Mouse (Mus musculus) thymus, postnatal 36 days (tissue): ENCODE results near the gene C4b.
"Not testable (repeated sequence)": the region's sequence is repeated elsewhere in the genome, so short reads cannot be mapped to it uniquely, and the experiment has no call there.

Experiments used
- DNase-seq, 2 experiments: peaks; one replicate each; pipeline ENCODE4 v3.0.0; 2022; ENCODE audit warnings: mixed read lengths in 2 of 2

Gene C4b

DNA sequence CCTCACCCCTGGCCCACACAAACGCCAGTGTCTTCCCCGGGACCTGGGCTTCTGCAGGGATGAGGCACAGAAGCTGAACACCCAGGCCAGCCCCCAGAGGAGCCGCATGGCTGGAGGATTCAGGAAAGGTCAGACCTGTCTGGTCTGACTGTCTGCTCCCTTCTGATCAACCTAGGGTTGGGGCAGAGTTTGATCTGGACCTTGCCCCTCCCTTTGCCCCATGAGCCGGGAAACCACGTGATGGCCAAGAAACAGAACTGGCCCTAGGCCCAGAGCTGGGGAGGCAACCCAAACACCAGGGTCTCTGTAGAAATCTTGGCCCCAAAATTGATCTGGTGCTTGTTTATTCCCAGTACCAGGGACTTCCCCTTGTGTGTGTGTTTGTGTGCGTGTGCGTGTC lies at the start of gene C4b:
C4b (minus strand) TSS at position 164 of the 400 bp plus-strand sequence.
- no peak for DNase-seq

DNA sequence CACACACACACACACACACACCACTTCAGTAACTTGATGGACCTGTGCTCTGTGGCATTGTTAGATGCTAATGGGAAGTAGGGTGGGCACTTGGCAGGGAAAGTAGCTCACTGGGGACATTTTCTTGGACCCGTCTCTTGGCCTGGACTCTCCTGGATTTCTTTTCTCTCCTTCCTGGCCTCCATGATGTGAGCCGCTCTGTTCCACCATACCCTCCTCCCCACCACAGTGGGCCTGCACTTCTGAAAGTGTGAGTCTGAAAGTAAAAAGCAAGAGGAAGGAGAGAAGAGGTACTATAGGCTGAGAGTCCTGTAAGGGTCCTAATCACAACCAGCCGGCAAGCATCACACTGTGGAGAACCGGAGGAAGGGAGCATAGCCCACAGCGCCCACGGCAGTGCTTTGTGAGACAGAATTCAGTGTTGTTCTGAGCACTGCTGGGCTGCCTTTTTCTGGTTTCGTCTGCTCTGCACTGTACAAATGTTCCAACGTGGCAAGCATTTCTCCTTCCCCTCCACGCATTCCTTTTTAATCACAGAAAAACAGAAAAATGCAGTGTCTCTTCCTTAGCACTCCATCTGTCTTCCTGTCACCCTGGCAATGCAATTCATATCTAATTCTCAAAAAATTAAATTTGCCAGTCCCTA lies 34.1 kb upstream of the C4b start:
- no peak for DNase-seq

DNA sequence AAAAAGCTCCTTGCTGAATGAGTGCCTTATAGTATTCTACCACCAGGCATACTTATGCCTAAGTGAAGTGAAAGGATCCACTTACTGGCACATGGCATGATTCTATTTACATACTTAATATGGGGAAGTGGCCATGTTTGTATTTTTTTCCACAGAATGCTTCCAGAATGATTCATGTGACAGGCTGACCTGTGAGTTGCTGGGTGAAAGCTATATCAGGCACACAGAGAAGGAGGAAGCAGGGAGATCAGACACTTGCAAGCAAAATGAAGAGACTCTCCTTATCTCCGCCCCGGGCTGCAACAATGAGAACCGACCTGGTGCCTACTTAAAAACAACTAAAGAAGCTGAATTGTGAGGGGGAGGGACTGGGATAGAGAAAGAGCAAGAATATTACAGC lies 17.8 kb upstream of the C4b start:
- DNase-seq, result no peak

DNA sequence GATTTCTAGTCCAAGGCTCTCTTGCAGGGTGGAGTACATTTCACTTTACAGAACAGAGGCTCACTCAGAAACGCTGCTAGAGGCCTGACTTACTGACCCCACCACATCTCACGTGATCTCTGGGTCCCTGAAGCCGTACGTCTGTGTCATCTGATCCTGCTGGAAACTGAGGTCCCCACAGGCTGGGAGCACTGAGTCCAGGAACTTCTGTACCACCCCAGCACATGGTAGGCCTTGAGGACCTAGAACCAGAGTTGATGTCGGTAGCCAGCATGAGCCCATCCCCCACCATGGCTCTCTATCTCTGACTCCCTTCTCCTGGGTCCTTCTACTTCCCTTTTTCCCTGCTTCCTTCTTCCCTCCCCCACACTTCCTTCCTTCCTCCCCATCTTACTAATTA lies 2.8 kb upstream of the C4b start:
- DNase-seq, result no peak

DNA sequence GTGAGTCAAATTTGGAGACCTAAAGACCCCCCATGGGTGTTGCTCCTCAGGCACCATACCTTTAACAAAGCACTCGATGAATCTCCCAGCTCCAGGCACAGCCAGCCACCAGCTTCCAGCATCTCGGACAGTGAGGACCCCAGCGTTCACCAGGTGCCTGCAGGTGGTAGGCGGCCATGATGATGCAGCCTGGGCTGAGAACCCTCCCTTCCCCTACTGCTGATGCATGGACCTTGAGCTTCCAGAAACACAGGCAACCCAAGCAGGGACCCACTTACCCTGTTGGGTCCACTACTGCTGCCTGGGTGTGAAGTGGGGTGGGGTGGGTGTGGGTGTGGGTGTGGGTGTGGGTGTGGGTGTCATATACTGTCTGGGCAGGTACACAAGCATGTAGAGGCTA lies 1.5 kb upstream of the C4b start:
- not testable (repeated sequence) for DNase-seq

DNA sequence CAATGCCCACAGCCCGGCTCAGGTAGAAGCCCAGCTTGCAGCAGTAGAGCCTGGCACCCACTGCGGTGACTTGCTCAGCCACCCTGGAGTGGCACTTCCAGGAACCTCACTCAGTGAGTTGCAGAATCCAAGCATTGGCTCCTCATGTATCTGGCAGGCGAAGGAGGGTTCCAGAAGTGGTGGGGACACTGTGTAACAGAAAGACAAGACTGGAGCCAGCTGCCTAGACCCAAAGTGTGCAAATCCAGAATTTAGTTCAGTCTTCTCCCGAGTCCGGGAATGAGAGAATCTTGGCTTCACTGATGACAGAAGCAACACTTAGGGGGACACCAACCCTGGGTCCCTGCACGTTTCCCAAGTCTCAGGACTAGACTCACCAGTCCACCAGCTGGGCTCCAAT lies 929 bp upstream of the C4b start:
- DNase-seq, result not testable (repeated sequence)

DNA sequence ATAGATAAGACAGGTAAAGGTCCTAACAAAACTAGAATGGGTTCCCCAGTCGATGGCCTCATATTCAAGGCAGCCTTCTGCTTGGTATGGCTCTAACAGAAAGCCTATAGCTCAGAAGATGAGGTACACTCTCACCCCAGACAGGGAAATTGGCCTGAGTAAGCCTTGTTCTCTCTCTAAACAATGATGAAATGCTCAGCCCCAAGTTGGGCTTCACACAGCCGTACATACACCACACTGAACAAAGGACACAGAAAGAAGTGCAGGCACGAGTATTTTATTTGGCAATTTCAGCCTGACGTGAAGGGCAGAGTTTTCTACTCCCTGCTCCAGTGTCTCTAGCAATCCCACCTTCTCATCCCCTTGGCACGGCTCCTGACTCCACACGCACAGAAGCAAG lies 524 bp upstream of the C4b start:
- DNase-seq, result no peak

DNA sequence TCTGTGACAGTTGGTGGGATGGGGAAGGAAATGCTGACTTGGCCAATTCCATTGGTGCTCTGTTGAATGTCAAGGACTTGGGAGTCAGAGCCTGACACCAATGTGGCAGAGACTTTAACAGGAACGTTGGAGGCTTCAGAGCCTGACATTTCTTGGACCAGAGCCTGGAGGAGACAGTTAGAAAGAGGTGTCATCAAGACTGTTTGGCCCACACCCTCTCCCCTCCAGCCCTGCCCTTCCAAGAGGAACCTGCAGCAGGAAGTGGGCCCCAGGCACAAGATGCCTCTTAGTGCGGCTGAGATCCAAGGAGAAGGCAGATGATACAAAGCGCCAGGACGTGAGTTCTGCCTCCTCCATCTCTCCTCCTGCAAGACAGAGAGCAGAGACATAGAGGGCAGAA lies 3.4 kb downstream of the C4b start:
- DNase-seq, result no peak

DNA sequence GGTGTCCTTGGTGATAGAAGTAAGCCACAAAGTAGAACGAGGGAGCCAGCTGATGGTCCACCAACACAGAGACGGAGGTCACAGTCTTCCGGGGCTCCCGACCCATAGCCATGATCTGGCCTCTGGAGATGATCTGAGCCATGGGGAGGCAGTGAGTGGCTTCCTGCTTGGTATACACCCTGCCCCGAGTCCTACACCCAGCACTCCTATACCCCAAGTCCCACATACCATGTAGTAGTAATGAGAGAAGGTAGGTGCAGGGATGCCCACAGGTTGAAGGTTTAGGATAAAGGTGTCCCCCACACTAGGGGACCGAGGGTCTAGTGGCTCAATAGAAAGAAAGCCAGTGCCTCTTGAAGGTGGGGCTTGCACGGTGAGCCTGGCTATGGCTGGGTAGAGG lies 4.0 kb downstream of the C4b start:
- not testable (repeated sequence) for DNase-seq

DNA sequence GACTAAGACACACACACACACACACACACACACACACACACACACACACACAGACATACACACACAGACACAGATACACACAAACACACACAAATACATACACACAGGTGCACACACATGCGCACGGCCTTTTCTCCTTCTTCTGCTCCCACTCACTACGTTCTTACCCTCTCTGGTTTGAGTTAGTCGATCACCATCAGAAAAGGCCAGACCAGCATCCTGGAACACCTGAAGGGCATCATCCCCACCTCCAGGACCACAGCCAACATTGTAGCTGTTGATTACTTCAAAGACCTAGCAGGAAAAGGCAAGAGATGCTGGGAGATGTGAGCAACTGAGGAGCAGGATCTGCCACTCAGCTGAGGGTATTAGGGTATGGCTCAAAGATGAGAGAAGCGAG lies 6.2 kb downstream of the C4b start:
- DNase-seq, result not testable (repeated sequence)

DNA sequence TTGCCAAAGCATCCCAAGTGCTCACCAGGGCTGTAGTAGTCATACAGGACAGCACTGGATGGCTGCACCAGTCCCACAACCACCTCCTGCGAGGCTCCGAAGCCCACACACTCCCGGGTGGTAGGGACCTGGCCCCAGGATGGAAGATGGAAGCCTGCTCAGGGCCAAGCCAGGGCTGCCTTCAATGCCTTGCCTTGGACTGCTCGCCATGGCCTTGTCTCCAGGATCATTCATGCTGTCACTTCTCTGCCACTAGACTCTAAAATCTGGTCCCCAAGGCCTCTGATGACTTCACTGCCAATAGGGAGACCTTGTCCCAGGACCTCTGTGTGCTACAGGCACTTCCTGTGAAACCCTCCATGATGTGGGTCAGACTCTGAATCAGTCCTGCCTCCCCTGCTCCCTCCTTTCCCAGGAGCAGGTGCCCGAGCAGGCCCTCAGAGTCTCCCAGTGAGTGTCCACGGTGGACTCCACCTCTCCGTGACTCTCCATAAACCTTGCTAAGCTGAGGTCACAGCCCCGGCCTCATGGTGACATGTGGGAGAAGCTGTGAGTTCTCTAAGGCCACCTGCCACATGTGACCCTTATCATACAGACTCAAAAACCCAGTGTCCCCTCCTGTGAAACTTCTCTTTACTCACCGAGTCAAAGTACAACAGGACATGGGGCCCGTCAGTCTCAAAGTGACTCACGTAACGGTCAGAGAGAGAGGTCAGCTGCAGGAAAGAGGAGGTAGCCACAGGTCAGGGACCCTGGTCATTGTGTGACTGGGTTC lies 13.7 kb downstream of the C4b start:
- not testable (repeated sequence) for DNase-seq

DNA sequence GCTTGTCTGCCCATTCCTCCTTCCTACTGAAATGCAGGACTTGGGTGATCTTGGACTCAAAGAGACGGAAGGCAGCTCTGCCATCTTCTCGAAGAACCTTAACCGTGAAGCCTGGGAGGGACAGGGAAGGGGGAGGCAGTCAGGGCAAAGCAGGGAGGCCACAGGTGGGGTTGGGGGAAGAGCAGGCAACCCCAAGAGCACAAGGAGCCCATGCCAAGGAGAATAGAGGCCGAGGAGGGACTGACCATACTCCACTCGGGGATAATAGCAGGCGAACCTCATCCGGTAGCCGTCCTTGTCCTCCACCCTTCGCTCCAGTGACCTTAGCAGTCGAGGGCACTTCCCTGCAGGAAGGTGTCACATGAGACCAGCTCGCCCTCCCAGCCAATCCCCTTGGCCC lies 14.5 kb downstream of the C4b start:
- not testable (repeated sequence) for DNase-seq

DNA sequence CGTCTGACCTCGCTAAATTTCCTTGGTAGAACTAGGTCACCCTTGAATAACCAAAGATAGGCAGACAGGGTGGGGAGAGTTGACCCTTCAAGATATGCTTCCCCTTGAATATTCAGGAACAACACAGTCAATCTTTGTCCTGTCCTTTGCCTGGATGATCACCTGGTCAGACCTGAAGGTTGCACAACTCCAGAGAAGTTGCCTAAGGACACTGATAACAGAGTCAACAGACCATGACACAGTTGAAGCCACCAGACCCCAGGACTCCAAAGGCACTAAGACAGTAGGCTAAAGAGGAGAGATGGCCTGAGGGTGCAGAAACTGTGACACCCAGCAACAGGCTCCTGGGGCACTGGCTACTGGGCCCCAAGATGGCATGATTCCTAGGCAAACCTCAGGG lies 15.8 kb downstream of the C4b start:
- no peak for DNase-seq

DNA sequence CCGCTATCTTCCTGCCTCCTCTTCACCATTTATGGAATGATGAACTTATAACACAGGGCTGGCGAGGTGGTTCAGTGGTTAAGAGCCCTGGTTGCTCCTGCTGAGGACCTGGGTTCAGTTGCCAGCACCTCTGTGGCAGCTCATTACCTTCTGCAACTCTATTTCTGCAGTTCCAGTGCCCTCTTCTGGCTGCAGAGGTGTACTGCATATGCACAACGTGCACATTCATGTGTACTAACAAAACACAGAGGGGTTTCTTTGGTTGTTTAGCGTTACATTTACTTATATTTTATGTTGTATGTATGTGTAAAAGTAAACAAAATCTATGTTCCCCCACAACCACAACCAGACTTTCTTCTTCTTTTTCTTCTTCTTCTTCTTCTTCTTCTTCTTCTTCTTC lies 20.6 kb downstream of the C4b start:
- no peak for DNase-seq

DNA sequence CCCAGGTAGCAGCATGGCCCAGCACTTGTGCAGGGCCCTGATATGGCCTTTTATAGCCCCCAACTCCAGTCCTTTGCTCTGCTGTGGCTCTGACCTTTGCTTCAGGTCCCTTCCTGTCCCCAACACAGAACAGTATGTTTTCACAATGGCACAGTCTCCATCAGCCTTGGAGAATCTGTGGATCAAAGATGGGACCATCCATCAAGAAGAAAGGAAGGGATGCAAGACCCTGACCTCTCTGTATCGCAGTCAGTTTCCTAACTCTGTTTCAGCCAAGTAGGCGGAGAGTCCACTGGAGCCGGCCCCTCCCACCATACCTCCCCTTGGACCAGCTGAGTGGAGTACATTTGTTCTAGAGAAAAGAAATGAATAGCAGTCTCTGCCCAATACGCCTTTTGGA lies 21.4 kb downstream of the C4b start:
- DNase-seq, result not testable (repeated sequence)

DNA sequence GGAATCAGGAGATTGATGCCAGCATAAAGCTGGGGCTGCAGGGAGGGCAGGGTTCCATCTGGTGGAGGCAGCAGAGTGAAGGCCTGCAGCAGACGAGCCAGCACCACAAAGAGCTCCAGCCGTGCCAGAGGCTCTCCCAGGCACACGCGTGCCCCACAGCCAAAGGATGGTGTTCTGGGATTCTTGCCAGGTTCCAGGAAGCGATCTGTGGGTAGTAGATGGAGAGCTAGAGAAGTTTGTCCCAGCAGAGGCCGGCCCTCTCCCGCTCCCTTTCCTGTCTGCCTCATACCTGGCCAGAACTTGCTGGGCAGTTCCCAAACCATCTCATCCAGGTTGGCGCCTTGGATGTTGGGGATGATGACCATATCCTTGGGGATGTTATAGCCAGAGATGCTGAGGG lies 23.8 kb downstream of the C4b start:
- not testable (repeated sequence) for DNase-seq

DNA sequence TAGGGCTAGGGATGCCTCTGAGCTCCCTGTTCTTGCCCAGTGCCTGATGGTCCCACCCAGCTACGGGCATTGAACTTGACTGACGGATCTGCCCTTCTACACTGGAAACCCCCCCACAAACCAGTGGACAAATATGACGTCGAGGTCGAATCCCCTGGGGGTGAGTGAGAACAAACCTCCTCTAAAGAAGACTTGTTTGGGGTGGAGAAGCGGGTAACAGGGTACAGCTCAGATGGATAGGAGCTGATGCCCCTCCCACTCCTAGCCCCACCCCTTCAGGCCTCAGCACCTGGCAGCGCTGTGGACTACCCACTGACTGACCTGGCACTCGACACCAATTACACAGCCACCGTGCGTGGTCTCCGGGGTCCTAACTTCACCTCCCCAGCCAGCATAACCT lies 26.3 kb downstream of the C4b start:
- DNase-seq, result no peak

DNA sequence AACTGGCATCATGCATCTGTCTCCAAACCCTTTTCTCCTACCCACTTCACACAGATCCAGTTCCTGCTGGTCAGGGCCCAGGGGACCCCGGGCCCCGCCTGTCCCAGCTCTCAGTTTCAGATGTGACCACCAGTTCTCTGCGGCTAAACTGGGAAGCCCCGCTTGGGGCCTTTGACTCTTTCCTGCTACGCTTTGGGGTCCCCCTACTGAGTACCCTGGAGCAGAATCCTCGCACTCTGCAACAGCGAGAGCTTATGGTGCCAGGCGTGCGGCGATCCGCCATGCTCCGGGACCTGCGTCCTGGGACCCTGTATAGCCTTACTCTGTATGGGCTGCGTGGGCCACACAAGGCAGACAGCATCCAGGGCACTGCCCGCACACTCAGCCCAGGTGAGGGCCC lies 27.4 kb downstream of the C4b start:
- no peak for DNase-seq

DNA sequence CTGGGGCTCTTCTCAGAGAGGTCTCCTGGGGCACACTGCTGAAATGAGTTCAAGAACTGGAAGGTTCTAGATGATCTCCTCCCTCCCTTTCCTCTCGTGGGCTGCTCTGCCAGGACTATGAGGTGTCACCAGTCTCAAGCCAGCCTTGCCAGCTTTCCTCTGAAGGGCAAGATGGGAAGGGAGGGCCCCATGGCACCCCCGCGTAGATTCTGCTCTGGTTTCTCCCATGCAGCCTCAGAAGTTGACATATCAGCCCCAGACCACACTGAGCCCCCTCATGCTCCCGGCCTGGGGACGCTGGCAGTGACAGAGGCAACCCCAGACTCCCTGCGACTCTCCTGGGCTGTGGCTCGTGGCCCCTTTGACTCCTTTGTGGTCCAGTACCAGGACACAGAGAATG lies 28.2 kb downstream of the C4b start:
- not testable (repeated sequence) for DNase-seq

DNA sequence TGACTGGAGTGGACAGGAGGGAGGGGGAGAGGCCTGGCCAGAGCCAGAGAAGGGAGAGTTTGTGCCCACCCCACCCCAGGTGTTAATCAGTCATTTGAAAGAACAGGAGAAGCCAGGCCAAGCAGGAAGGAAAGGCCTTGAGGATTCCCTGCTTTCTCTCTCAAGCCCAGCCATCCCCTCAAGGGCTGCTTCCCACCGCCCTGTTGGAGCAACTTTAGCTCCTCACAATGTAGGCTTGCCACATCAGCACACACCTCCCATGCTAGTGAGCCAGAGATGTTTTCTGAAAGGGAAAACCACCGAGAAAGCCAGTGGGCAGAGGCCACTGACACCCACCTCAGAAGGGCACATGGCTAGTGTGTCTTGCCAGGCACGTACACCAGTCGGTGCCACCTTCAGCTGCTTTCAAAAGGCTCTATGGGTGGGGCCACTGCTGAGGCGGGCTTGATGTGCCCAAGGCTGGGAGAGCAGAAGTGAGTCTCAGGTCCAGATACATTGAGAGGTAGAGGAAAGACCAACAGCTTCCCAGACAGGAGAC lies 28.7 kb downstream of the C4b start:
- DNase-seq, result not testable (repeated sequence)

DNA sequence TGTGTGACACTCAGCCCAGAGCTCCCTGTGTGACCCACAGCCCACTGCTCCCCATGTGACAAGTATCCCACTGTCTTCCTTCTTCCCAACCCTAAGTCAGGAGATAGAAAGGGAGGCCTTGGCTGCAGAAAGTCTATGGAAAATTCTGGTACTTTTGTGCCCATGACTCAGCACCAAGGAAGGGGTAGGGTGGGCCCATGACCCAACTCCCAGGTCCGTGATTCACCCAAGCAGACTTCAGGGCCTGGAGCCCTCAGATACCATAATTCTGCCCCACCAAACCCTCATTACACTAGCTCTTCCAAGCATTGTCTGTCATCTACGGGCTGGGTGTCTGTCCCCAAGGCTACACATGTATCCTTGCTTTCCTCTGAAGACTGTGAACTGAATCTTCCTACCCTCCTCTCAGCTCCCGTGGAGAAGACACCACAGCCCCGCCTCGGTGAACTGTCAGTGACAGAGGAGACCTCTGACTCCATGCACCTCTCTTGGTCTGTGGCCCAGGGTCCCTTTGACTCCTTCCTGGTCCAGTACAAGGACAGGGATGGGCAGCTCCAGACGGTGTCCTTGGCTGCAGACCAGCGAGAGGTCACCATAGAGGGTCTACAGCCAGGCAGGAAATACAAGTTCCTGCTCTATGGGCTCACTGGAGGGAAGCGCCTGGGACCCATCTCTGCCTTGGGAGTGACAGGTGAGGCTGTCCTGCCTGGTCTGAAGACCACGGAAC lies 29.3 kb downstream of the C4b start:
- DNase-seq, result not testable (repeated sequence)

DNA sequence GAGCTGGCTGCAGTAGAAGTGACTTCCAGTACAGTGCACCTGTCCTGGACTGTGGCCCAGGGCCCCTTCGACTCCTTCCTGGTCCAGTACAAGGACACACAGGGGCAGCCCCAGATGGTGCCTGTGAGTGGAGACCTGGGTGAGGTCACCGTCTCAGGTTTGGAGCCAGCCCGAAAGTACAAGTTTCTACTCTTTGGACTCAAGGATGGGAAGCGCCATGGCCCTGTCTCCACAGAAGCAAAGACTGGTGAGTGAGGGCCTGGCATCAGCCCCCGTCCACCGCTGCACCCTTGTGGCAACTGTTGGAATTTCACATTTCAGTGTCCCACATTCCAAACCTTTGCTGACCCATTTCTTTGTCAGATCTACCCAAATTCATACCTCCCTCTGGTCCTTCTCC lies 30.7 kb downstream of the C4b start:
- peak; percentile 31 to 37 for DNase-seq

DNA sequence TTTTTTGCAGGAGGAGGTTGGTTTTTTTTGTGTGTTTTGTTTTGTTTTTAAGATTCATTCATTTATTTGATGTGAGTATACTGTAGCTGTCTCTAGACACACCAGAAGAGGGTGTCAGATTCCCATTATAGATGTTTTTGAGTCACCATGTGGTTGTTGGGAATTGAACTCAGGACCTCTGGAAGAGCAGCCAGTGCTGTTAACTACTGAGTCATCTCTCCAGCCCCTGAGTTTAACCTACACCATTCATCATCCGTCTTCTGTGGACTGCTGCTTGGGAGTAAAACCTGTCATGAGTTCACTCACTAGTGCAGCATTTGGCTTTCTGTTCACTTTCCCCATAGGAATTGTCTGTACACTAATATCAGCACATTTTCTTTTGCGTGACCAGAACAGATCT lies 37.2 kb downstream of the C4b start:
- not testable (repeated sequence) for DNase-seq

DNA sequence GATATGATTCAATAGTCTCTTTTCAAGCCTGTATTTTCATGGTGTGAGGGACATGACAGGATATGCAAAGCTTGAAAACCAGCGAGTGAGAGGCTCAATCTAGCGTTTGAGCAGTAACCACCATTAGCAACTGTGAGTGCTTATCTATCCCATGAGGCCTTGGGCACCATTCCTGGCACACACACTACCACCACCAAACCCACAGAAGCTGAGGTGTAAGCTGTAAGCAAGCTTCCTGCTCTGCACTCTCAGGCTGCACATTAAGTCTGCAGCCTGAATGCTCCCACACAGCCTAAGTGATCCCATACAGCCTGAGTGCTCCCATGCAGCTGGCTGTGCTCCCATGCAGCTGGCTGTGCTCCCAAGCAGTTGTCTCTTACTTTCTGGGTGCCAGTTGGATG lies 43.0 kb downstream of the C4b start:
- no peak for DNase-seq
